Mouse (Mus musculus): ENCODE measurements around the gene Tnfrsf11a.

GRCm38 (mm10) chr1:105770685-105771084, 9.8 kb upstream of the Tnfrsf11a start:
- no peak for TF ChIP-seq CTCF (IDR thresholded peaks at IDR 0.05; ENCODE audit: insufficient read depth, low read length)
- no peak for TF ChIP-seq POLR2A (IDR thresholded peaks at IDR 0.05; ENCODE audit: borderline replicate concordance, extremely low read depth, low read depth, low read length)
